Mouse (Mus musculus) limb, embryonic 10.5 days (tissue): Measurements from ENCODE around the gene Dpy19l3. TPM values are rescaled to one million over a fixed set of nuclear protein-coding genes. Genes with fewer than 3 reads are reported as not detected.

Source experiments
- DNase-seq: peaks from one replicate; pipeline ENCODE4 v3.0.0-alpha.2; 2017; ENCODE audit warnings: low spot score
- H3K27ac ChIP-seq: fragments of 300-500 bp; sonication (generic); 2 replicates; pipeline ENCODE4 v1.5.1; 2016; ENCODE audit warnings: mild to moderate bottlenecking
- H3K27me3 ChIP-seq: fragments of 300-500 bp; sonication (generic); 2 replicates; pipeline ENCODE4 v1.6.1; 2016; ENCODE audit warnings: low read depth, mild to moderate bottlenecking; ENCODE audit not compliant: poor library complexity, severe bottlenecking
- H3K36me3 ChIP-seq: fragments of 300-500 bp; sonication (generic); 2 replicates; pipeline ENCODE4 v1.6.1; 2016; ENCODE audit warnings: mild to moderate bottlenecking, moderate library complexity
- H3K4me1 ChIP-seq: fragments of 300-500 bp; sonication (generic); 2 replicates; pipeline ENCODE4 v1.6.1; 2016
- H3K4me3 ChIP-seq: fragments of 300-500 bp; sonication (generic); 2 replicates; pipeline ENCODE4 v1.5.1; 2016; ENCODE audit warnings: mild to moderate bottlenecking, moderate library complexity
- H3K9me3 ChIP-seq: fragments of 300-500 bp; sonication (generic); replicated peaks from 2 replicates; pipeline ENCODE4 v1.6.1; 2016; ENCODE audit warnings: mild to moderate bottlenecking
- WGBS: fragments of 180-500 bp; shearing (Covaris S2); methylation state at CpG from one replicate; pipeline ENCODE4 v1.1.7; 2016; 5-methylcytosine and 5-hydroxymethylcytosine counted together
- polyA plus RNA-seq: library from polyadenylated mRNA; unstranded; fragments of >200 nt; fragmentation: Nextera tagmentation; extraction: Ambion mirVana; gene quantifications from 2 replicates; pipeline ENCODE4 v1.2.1, GENCODE M21; 2016

Dpy19l3 gene
- polyA plus RNA-seq, 1 experiment from 2014 or later, result 33.9 TPM

- Histone ChIP-seq H3K4me3 (no peak overlapping the region), H3K27me3 (no peaks in the 10 kb centered on the region), H3K9me3 (no peaks in the 10 kb centered on the region), H3K27ac (no peak overlapping the region), H3K4me1 (0 out of 2 replicates have a peak, but pooled peaks cover 4% of the 10 kb centered on the region), H3K36me3 (no peaks in the 10 kb centered on the region)
- WGBS, result 68% methylated on average over 16 of the region's 16 CpGs
- no peak for DNase-seq
Measured at GRCm38 (mm10) chr7:35663790-35664376, 90.4 kb downstream of the Dpy19l3 start.

GRCm38 (mm10) chr7:35659173-35659572, 95.1 kb downstream of the Dpy19l3 start:
- Histone ChIP-seq H3K4me3 (no peak overlapping the region), H3K27me3 (no peaks in the 10 kb centered on the region), H3K27ac (no peak overlapping the region), H3K36me3 (no peaks in the 10 kb centered on the region), H3K9me3 (no peaks in the 10 kb centered on the region), H3K4me1 (0 out of 2 replicates have a peak, but pooled peaks cover 2% of the 10 kb centered on the region)
- DNase-seq, result peak; percentile 52
- WGBS, result 53% methylated on average over 3 of the region's 3 CpGs

GRCm38 (mm10) chr7:35657829-35658228, 96.4 kb downstream of the Dpy19l3 start:
- H3K9me3 ChIP-seq, result no peaks in the 10 kb centered on the region
- DNase-seq, result no peak
- 62% methylated on average over 6 of the region's 6 CpGs for WGBS
- H3K27ac ChIP-seq, result no peak overlapping the region
- no peaks in the 10 kb centered on the region for H3K4me1 ChIP-seq
- H3K36me3 ChIP-seq, result no peaks in the 10 kb centered on the region
- no peaks in the 10 kb centered on the region for H3K27me3 ChIP-seq
- H3K4me3 ChIP-seq, result no peak overlapping the region

GRCm38 (mm10) chr7:35651583-35652270, 102.5 kb downstream of the Dpy19l3 start:
- no peaks in the 10 kb centered on the region for H3K27me3 ChIP-seq
- H3K27ac ChIP-seq, result no peak overlapping the region
- H3K4me1 ChIP-seq, result peaks cover 2% of the 10 kb centered on the region; the same call in 1 of the 2 replicates
- no peak for DNase-seq
- H3K36me3 ChIP-seq, result no peaks in the 10 kb centered on the region
- H3K9me3 ChIP-seq, result no peaks in the 10 kb centered on the region
- H3K4me3 ChIP-seq, result no peak overlapping the region
- 89% methylated on average over 10 of the region's 10 CpGs for WGBS

- no peak for DNase-seq
- WGBS, result 84% methylated on average over 11 of the region's 11 CpGs
- Histone ChIP-seq H3K27ac (no peak overlapping the region), H3K36me3 (no peaks in the 10 kb centered on the region; the same call in 1 of the 2 replicates), H3K4me1 (peaks cover 7% of the 10 kb centered on the region; the same call in 1 of the 2 replicates), H3K9me3 (no peaks in the 10 kb centered on the region), H3K27me3 (no peaks in the 10 kb centered on the region), H3K4me3 (no peak overlapping the region)
Measured at GRCm38 (mm10) chr7:35650716-35651410, 103.4 kb downstream of the Dpy19l3 start.

GRCm38 (mm10) chr7:35649071-35649470, 105.2 kb downstream of the Dpy19l3 start:
- no peak overlapping the region for H3K27ac ChIP-seq
- 59% methylated on average over 3 of the region's 3 CpGs for WGBS
- H3K27me3 ChIP-seq, result no peaks in the 10 kb centered on the region
- no peak overlapping the region for H3K4me3 ChIP-seq
- DNase-seq, result no peak
- H3K36me3 ChIP-seq, result peaks cover 18% of the 10 kb centered on the region
- no peaks in the 10 kb centered on the region for H3K9me3 ChIP-seq
- H3K4me1 ChIP-seq, result peaks cover 11% of the 10 kb centered on the region; the same call in 1 of the 2 replicates

GRCm38 (mm10) chr7:35648239-35649069, 105.8 kb downstream of the Dpy19l3 start:
- H3K27me3 ChIP-seq, result no peaks in the 10 kb centered on the region
- peaks cover 24% of the 10 kb centered on the region for H3K36me3 ChIP-seq
- no peak overlapping the region for H3K27ac ChIP-seq
- H3K4me1 ChIP-seq, result peaks cover 11% of the 10 kb centered on the region; the same call in 1 of the 2 replicates
- H3K4me3 ChIP-seq, result no peak overlapping the region
- no peaks in the 10 kb centered on the region for H3K9me3 ChIP-seq
- no peak for DNase-seq
- 72% methylated on average over 9 of the region's 9 CpGs for WGBS

GRCm38 (mm10) chr7:35647101-35647698, 107.1 kb downstream of the Dpy19l3 start, which contains the start of gene Pdcd5:
Gene Pdcd5, minus strand, starts transcription at chr7:35647521.
- WGBS, result under 1% methylated on average over 64 of the region's 64 CpGs

GRCm38 (mm10) chr7:35646317-35647081, 107.8 kb downstream of the Dpy19l3 start:
- H3K4me1 ChIP-seq, result peaks cover 11% of the 10 kb centered on the region; the same call in 1 of the 2 replicates
- no peaks in the 10 kb centered on the region for H3K27me3 ChIP-seq
- WGBS, result 9% methylated on average over 34 of the region's 34 CpGs
- H3K9me3 ChIP-seq, result no peaks in the 10 kb centered on the region
- H3K4me3 ChIP-seq, result peak overlapping the region; percentile 99
- H3K27ac ChIP-seq, result peak overlapping the region; percentile 93
- H3K36me3 ChIP-seq, result peaks cover 43% of the 10 kb centered on the region
- DNase-seq, result peak; percentile 61

More at GRCm38 (mm10) chr7:35647101-35647698, 107.1 kb downstream of the Dpy19l3 start, which contains the start of gene Pdcd5:
- Histone ChIP-seq H3K27ac (peak within 1 kb of the TSS; percentile 93), H3K9me3 (no peaks in the 10 kb centered on the region), H3K4me3 (peak within 1 kb of the TSS; percentile 99), H3K36me3 (peaks cover 36% of the 10 kb centered on the region), H3K4me1 (peaks cover 11% of the 10 kb centered on the region; the same call in 1 of the 2 replicates), H3K27me3 (no peaks in the 10 kb centered on the region)
- DNase-seq, result peak; percentile 100

GRCm38 (mm10) chr7:35640072-35640471, 114.2 kb downstream of the Dpy19l3 start:
- Histone ChIP-seq H3K4me1 (no peaks in the 10 kb centered on the region), H3K27ac (no peak overlapping the region), H3K27me3 (no peaks in the 10 kb centered on the region), H3K9me3 (no peaks in the 10 kb centered on the region), H3K4me3 (no peak overlapping the region), H3K36me3 (peaks cover 92% of the 10 kb centered on the region)
- no peak for DNase-seq
- WGBS, result 85% methylated on average over 6 of the region's 6 CpGs

- no peak overlapping the region for H3K4me3 ChIP-seq
- H3K36me3 ChIP-seq, result peaks cover 83% of the 10 kb centered on the region
- H3K4me1 ChIP-seq, result no peaks in the 10 kb centered on the region
- 94% methylated on average over 9 of the region's 9 CpGs for WGBS
- no peak overlapping the region for H3K27ac ChIP-seq
- no peak for DNase-seq
- no peaks in the 10 kb centered on the region for H3K27me3 ChIP-seq
- H3K9me3 ChIP-seq, result 0 out of 2 replicates have a peak, but pooled peaks cover 1% of the 10 kb centered on the region
Measured at GRCm38 (mm10) chr7:35636874-35637273, 117.4 kb downstream of the Dpy19l3 start.
